Mouse (Mus musculus) heart, postnatal 10 days (tissue): ENCODE results near the gene Myo1d. TPM values are rescaled to one million over a fixed set of nuclear protein-coding genes. Genes with fewer than 3 reads are reported as not detected.

ENCODE experiments used
- DNase-seq, 2 experiments: peaks; one replicate each; pipeline ENCODE4 v3.0.0; 2021
- intact Hi-C: fragments of 180-260 bp; cut with DNase I; formaldehyde crosslinking; loops from one replicate; pipeline ENCODE4 v1.15.1; 2025
- total RNA-seq, 2 experiments: library from RNA; stranded (reverse); gene quantifications; 2 replicates each; pipeline ENCODE4 v1.2.3; 2021

Gene Myo1d
- total RNA-seq, 2 experiments from 2014 or later, result 17.6 to 19.0 TPM

DNA sequence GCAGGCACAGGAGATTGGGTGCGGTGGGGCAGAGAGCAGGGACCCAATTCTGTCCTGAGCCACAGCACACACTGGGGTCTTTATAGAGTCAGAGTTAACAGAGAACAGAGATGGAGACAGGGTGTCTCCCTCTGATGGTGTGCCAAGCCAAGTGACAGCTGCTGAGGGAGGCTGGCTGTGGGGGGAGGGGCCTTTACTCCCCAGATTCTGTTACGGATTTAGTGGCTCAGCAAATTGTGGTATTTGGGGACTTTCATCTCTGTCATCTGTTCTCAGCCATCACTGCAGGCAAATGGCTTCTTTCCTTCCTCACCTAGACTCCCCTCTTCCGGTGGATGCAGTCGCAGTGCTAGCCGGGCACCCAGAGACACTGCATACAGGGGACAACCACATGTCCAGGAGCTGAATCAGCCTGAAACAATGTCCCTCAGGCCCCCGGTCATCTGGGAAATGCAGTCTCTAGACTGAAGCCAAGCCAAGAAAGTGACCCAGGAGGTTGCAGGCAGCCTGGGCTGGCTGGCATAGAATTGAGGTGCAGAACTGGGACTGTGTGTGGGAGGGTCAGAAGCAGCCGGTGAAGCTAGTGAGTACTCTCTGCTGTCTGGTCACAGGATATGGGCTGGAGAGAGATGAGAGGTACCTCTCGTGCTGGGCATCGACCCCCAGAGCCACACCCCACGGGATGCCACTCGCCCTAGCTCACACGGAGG is 290.5 kb downstream of the Myo1d start:
- no peak for DNase-seq

DNA sequence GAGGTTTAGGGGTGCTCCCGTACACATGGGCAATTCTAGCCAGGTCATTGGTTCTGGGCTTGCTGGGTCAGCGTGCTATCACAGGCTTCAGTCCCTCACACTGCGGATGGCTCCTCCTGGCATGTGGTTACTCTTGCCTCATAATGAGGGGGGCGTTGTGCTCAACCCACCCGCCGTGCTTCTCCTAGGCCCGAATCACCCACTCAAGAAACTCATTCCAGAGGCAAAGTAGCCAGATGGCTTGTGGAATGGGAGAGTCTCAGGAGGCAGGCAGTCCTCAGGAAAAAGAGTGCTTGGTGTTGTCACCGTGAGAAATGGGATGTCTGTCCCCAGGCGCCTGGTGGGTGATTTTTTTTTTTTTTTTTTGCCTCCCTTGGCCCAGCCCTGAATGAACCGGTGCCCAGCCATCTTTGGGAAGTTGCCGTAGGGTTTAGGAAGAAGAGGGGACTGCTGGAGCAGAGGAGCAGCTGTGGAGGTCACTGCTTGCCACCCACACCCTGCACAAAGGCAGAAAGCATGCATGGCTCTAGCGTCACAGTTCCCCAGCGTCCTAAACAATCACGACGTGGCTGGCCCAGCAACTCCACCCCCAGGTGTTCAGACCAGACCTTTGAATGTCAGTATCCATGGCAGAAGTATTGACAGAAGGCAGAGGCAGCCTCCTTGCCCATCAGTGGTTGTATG is 291.8 kb downstream of the Myo1d start:
- intact Hi-C loops, result no loop called here
- no peak for DNase-seq

More for the DNA sequence above, 290.5 kb downstream of the Myo1d start:
- intact Hi-C loops, result no loop called here

DNA sequence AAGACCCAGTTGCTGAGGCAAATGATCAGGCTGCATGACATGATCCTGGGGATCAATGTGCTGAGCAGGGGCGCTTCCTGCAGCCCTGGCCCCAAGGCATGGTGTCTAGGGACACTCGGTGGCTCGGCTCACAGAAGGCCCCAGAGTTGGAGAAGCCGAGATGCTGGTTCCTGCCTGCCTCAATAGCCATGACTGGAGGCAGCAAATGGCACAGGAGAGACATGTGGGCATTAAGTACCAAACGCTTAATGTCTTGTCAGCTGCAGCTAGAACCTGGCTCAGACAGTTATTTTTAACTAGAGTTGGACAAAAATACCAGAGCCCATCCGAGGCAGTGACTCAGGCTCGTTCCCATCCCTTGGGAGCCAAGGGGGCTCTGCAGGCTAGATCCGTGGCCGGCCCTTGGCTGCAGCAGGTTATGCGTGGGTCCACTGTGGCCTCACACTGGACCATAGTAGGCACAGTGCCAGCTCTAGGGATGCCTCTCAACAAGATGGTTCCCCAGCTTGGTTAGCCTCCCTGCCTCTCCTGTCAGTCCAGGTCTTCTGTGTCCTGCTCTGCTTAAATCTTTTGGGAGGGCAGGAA is 294.1 kb downstream of the Myo1d start:
- no peak for DNase-seq
- intact Hi-C loops, result no loop called here

DNA sequence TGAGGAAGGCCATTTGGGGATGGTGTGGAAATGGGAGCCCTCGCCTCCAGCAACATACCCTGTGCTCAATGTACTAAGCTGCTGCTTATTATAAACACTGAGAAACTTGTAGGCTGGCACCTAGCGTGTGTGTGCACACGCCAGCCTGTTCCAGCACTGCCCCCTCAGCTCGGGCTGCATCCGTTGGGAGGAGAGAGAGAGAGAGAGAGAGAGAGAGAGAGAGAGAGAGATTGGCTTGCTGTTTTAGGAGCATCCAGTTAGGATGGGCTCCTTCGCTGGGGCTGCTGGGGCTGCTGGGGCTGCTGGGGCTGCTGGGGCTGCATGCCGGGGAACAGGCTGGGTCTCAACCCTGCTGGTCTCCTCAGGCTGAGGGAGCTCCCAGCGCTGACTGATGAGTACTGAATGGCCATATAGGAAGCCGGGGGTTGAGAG is 294.7 kb downstream of the Myo1d start:
- intact Hi-C loops, result no loop called here
- DNase-seq, result no peak

DNA sequence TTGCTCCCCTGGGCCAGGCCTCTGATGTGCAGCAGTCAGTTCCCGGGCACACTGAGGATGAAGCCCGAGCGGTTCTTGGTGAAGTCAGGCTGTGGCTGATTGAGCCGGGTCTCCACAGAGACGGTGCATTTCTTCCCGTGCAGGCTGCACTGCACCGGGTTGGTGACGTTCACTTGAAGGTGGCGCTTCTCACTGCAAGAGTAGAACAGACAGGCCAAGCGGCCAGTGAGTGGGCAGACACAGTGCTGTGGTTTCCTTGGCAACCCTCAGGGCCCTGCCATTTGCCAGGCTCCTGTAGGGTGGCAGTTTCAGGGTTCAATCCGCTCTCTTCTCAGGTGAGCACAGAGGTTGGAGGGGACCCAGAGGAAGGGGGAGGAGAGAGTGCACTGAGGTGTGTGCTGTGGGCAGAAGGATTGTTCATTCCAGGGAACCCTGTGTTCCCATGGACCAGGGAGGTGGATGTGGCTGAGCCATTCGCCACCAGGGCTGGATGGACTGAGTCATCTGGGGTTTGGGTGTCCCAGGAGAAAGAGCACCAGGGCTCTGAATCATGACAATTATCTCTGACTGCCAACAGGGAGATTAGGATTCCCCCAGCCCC is 295.5 kb downstream of the Myo1d start:
- DNase-seq, result no peak
- intact Hi-C loops, result no loop called here

DNA sequence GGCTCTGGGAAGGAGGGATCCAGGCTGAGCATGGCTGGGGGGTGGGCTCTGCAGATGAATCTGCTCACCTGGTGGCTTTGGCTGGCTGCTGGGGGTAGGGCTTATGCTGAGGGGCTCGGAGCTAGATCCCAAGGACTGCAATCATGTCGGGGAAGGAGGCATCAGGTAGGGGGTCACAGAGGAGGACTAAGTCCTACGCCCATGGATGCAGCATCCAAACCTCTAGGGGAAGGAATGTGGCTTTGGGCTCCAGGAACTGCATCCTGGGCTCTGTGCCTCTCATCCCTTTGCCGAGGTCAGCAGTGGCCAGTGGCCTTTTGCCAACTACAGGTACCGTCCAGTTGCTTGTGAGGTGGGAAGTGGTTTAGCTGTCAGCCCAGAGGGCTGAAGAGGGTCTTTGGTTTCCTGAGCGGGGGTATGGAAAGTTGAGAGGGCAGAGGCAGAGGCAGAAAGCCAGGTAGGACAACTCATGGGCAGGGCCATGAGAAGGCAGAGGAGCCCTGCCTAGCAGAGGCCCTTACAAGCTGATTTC is 296.2 kb downstream of the Myo1d start:
- no peak for DNase-seq
- intact Hi-C loops, result no loop called here

DNA sequence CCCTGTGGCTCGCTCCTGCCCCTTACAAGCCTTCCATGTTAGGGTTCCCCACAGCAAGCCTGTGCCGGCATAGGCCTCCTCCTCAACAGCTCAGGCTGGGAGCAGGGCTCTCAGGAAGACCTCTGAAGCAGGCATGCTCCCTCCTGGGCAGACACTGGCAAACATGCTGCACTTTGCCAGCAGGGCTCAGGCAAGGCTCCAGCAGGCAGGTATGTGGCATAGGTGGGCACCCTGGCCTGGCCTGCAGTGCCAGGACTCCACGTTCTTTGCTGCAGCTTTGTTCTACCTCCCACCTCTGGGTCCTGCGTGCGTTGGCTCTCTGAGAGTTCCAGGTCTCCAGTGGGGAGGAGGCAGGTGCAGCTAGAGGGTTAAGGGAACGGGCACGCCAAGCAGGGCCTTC is 296.9 kb downstream of the Myo1d start:
- no peak for DNase-seq
- intact Hi-C loops, result no loop called here

DNA sequence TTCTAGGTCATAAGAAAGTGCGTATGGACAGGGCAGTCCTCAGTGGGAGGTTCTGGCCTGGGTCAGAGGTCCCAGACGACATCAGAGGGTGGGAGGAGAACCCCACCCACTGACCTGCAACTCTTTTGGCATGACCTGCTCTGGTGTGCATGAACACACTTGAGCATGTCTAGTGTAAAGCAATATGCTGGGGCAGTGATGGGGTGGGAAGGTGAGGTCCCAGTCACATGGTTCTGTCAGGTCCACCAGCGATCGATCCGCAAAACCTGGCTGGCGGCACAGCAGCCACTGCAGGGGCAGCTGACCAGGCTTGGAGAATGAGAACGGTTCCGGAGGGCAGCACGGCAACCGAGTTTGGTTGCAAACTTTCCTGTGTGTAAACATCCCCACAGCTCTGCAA is 297.5 kb downstream of the Myo1d start:
- intact Hi-C loops, result no loop called here
- DNase-seq, result no peak

DNA sequence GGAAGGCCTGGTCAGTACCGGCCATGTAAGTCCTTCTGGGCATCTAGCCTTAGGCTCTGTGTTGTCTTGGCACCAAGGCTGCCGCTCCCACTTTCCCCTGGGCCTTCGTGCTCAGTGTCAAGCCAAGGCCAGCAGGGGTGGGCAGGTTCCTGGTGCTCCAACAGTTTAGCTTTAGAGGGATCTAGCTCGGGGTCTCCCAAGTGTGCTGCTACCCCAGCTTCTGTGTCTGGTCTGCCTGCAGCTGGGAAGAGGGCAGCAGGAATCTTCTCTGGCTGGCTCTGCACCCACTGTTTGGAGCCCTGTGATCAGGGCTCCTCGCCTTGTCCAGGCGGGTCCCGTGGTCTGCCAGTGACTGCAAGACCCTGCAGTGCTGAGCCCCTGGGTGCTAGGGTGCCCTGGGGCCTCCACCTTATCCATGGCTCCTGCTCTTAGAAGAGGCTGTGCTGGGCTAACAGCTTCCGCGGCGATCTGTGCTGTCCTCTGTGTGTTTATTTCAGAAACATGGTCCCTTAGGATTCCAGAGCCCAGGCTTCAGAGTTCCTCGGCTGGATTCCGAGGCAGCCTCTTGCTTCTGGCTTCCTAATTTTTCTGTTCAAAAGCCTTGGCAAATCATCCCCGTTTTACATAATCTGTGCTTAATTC is 298.3 kb downstream of the Myo1d start:
- DNase-seq, result no peak
- intact Hi-C loops, result no loop called here

DNA sequence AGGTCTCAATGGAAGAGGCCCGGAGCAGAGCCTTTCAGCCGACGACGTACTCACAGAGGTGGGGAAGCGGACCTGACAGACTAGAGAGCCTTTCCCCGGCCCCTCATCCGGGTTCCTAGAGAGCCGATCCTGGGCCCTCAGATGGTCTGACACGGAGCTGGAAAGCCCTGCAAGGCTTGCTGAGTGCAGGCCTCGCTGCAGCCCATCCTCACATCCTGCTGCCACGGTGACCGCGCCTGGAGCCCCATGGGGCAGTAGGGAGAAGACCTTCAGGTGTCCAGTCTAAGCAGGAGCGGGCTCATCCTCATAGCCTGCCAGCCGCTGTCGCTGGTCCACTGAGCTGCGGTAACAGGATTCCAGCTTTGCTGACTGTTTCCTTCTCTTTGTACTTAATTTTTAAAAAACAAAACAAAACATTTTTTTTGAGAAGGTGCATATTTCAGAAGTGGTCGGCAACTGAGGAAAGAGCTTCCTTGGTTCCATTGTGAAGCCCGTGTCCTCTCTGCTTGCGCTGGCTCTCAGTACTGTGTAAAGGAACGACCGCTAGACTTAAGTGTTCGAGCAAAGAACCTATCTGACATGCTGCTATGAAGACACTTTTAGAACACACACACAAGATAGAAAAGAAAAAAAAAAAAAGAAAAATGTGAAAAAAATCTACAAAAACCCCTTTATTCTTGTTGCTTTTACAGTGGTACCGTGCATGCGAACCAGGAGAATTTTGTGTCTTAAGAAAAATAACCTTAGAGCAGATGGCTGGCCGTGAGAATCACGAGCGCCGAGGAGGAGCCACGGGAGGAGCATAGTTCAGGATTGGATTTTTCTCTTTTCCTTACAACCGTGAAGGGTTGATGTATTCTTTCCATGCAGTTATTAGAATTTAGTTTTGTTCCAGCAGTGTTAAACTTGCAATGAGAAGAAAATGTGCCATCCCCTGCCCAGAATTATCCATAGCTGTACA is 299.6 kb downstream of the Myo1d start:
- intact Hi-C loops, result loop anchor here (5.0 kb wide), 2 partner anchors 42 to 122 kb away; no protein-coding TSS in a partner anchor
- DNase-seq, result no peak

DNA sequence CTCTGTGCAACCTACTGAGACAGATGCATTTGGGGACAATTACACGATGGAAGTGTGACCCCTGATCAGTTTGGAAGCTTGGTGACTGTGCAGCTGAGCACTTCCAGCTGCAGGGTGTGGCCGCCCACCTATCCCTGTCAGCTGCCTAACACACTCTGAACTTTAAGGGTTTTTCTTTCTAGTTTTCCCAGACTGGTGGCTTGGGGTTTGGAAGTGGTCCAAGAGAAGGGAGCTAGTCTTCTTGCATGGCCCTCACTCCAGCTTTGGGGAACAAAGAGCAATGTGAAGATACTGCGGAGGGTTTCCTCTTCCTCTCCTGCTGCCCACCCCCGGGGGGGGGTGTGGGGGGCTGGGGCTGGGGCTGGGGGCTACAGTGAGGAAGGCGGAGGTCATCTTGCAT is 300.4 kb downstream of the Myo1d start:
- intact Hi-C loops, result loop anchor here (5.0 kb wide), 2 partner anchors 43 to 123 kb away; no protein-coding TSS in a partner anchor
- no peak for DNase-seq

DNA sequence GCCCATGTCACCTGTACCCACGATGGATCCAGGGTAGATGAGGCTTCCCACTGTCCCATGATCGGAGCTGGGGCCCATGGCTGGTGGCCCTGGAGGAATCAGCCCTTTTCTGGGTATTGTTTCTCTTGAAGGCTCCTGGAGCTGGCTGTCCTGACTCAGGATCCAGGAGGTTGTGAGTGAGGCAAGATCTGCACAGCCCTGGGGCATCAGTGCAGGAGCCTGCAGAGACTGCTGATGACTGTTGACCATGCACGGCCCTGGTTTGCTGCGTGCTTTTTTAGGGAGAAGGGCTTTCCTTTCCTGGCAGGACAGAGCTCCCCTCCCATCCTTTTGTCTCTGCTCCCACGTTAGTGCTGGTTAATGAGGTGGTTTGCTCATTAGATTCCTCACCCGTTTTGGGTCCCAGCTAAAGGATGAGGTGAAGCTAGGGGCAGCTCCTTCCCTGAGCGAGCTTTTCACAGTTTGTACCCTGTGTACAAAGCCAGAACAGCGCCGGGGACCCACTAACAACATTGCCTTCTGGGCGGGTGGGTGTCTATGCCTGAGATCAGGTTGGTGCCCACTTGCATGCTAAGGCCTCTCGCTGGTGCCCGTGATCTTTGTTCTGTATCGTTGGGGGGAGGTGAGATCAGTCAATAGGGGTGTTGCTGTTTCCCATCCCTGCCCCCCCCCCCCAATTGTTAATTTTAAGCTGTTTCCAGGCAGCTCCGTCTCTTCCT is 301.0 kb downstream of the Myo1d start:
- no peak for DNase-seq
- intact Hi-C loops, result loop anchor here (5.0 kb wide), 2 partner anchors 43 to 123 kb away; no protein-coding TSS in a partner anchor

DNA sequence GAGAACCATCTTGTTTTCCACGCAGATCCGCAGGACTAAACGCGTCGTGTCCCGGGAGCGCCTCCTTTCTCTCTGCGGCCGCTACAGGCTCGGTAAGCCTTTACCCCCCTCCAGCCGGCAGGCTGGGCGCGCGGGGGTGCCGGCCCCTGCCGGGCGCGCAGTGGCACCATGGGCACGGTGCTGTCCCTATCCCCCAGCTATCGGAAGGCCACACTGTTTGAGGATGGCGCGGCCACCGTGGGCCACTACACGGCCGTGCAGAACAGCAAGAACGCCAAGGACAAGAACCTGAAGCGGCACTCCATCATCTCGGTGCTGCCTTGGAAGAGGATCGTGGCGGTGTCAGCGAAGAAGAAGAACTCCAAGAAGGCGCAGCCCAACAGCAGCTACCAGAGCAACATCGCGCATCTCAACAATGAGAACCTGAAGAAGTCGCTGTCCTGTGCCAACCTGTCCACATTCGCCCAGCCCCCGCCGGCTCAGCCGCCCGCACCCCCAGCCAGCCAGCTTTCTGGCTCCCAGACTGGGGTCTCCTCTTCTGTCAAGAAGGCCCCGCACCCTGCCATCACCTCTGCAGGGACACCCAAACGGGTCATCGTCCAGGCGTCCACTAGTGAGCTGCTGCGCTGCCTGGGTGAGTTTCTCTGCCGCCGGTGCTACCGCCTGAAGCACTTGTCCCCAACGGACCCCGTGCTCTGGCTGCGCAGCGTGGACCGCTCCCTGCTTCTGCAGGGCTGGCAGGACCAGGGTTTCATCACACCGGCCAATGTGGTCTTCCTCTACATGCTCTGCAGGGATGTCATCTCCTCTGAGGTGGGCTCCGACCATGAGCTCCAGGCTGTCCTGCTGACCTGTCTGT is 302.3 kb downstream of the Myo1d start:
- peak in 1 of 2 experiments; percentile 20 for DNase-seq
- intact Hi-C loops, result loop anchor here (5.0 kb wide), 2 partner anchors 45 to 125 kb away; no protein-coding TSS in a partner anchor

DNA sequence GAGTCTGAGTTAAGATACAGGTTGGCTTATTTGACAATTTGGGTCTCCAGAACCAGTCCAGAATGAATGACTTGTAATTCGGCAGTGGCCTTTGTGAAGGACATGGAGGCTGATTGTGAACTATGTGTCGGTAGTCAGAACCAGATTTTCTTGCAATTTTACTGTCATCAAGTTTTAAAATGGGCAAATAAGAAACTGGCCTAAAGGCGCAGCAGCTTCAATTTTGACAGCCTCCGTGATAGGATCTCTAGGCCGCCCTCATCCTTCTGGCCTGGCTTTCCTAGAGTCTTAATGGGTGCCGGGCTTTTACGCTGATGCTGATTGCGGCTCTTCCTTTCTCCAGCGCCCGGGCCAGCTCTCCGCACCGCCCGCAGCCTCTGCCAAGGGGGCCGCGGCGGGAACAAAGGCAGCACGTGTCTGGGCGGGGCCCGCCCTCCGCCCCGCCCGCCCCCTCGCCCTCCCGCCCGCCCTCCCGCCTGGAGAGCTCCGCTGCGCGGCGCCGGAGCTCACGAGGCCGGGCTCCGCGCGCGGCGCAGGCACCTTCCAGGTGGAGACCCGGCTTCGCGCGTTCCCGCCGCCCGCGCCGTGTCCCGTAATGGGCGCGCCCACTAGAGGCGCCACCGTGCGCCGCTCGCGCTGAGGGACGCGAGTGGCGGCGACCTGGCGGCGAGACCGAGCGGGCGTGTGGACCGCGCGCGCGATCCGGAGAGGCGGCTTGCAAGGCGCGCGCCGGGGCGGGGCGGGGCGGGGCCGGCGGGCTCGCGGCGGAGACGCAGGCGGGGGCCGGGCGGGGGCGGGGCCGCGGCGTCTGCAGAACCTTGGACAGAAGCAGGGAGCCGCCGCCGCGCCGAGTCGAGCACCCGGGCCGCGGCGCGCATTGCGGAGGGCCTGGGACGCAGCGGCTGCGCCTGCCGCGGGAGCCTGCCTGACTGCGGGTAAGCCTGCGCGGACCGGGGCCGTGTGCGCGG is 303.3 kb downstream of the Myo1d start, which contains the start of gene Cdk5r1:
Gene Cdk5r1, plus strand, starts transcription at position 802 of the 968 bp plus-strand sequence.
- intact Hi-C loops, result loop anchor here (5.0 kb wide), 2 partner anchors 46 to 126 kb away; no protein-coding TSS in a partner anchor
- DNase-seq, result peak; percentile 89 to 90

DNA sequence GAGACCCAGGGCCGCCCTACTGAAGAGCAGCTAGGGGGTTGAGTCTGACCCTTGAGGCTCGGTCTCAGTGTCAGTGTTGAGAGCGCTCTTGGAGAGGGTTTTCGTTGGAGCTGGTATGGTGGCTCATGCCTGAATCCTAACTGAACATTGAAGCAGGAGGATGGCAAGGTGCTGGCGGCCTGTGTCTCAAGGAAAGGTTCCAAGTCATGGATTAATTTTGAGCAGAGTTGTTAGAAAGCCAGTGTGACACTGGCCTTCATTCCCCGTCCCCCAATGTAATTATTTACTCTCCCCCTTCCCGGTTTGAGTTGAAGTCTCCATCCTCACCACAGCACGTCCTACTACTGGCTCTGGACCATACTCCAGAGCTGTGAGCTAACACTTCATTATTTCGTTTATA is 304.3 kb downstream of the Myo1d start:
- DNase-seq, result no peak
- intact Hi-C loops, result loop anchor here (5.0 kb wide), 2 partner anchors 47 to 127 kb away; no protein-coding TSS in a partner anchor

DNA sequence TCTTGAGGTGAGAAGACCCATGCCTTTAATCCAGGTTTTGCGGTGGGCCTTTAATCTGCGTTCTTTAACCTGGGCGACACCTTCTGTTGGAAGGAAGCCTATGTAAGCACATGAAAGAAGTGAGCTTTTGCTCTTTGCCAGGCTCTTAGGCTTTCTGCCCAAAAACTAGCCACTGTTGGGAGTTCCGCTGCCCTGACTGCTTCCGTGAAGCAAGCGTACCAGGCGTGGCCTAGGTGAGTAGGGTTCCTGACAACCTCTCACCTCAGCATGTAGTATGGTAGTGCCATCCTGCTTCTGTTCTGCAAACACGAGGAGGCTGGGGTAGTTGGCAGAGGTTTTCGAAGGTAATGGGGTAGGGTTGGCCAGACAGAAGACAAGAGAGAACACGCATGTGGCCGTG is 305.0 kb downstream of the Myo1d start:
- intact Hi-C loops, result loop anchor here (5.0 kb wide), 2 partner anchors 47 to 127 kb away; no protein-coding TSS in a partner anchor
- no peak for DNase-seq
